Mouse (Mus musculus): ENCODE measurements around the gene Gm7298. TPM values are rescaled to one million over a fixed set of nuclear protein-coding genes. Genes with fewer than 3 reads are reported as not detected.
"Not testable (repeated sequence)": the region's sequence is repeated elsewhere in the genome, so short reads cannot be mapped to it uniquely, and the experiment has no call there.

The Gm7298 gene
- not detected in 2 replicates for polyA plus RNA-seq (2014; fragmentation: Nextera tagmentation; extraction: Ambion mirVana)

GRCm38 (mm10) chr6:121732632-121733031, at the start of gene Gm7298:
Gene Gm7298 (plus strand): TSS chr6:121732932.
- ATAC-seq (ENCODE audit: insufficient number of reproducible peaks, insufficient read depth, low FRiP score, low read depth) = no peak
- Histone ChIP-seq H3K4me3 (ENCODE audit: control insufficient read depth in 1 of 2, insufficient read depth in 1 of 2, low read depth in 1 of 2, low read length in 2 of 2) (no peak within 1 kb of the TSS), H3K9ac (ENCODE audit: low read length) (no peak within 1 kb of the TSS), H3K4me1 (ENCODE audit: control insufficient read depth in 2 of 2, insufficient read depth in 2 of 2, low read length in 2 of 2) (no peaks in the 10 kb centered on the region), H3K27me3 (ENCODE audit: control insufficient read depth, insufficient read depth, low read length) (no peaks in the 10 kb centered on the region), H3K27ac (replicated peaks in 1 of 2; ENCODE audit: control insufficient read depth in 1 of 2, insufficient read depth in 1 of 2, low read depth in 2 of 2, low read length in 2 of 2) (no peak within 1 kb of the TSS), H3K9me3 (ENCODE audit: control insufficient read depth, low read length) (no peaks in the 10 kb centered on the region), H3K4me2 (ENCODE audit: low read length) (no peak within 1 kb of the TSS), H3K36me3 (ENCODE audit: control insufficient read depth, insufficient read depth, low read length) (no peaks in the 10 kb centered on the region)
- 59% methylated on average over 3 of the region's 3 CpGs for WGBS

GRCm38 (mm10) chr6:121828034-121828433, 95.3 kb downstream of the Gm7298 start:
- H3K4me2 ChIP-seq (ENCODE audit: low read length) = no peak overlapping the region
- H3K9me3 ChIP-seq (ENCODE audit: control insufficient read depth, low read length) = no peaks in the 10 kb centered on the region
- no peak overlapping the region for H3K4me3 ChIP-seq (ENCODE audit: control insufficient read depth in 1 of 2, insufficient read depth in 1 of 2, low read depth in 1 of 2, low read length in 2 of 2)
- H3K4me1 ChIP-seq (ENCODE audit: control insufficient read depth in 2 of 2, insufficient read depth in 2 of 2, low read length in 2 of 2) = no peaks in the 10 kb centered on the region
- H3K27ac ChIP-seq (replicated peaks in 1 of 2; ENCODE audit: control insufficient read depth in 1 of 2, insufficient read depth in 1 of 2, low read depth in 2 of 2, low read length in 2 of 2) = no peak overlapping the region
- no peaks in the 10 kb centered on the region for H3K36me3 ChIP-seq (ENCODE audit: control insufficient read depth, insufficient read depth, low read length)
- H3K27me3 ChIP-seq (ENCODE audit: control insufficient read depth, insufficient read depth, low read length) = no peaks in the 10 kb centered on the region
- H3K9ac ChIP-seq (ENCODE audit: low read length) = no peak overlapping the region
- ATAC-seq (ENCODE audit: insufficient number of reproducible peaks, insufficient read depth, low FRiP score, low read depth) = no peak
- WGBS = 69% methylated on average over 4 of the region's 4 CpGs

GRCm38 (mm10) chr6:121836361-121836760, 103.6 kb downstream of the Gm7298 start:
- H3K4me1 ChIP-seq (ENCODE audit: control insufficient read depth in 2 of 2, insufficient read depth in 2 of 2, low read length in 2 of 2) = no peaks in the 10 kb centered on the region
- no peak overlapping the region for H3K9ac ChIP-seq (ENCODE audit: low read length)
- H3K4me3 ChIP-seq (ENCODE audit: control insufficient read depth in 1 of 2, insufficient read depth in 1 of 2, low read depth in 1 of 2, low read length in 2 of 2) = no peak overlapping the region
- 89% methylated on average over 1 of the region's 1 CpGs for WGBS
- no peaks in the 10 kb centered on the region for H3K27me3 ChIP-seq (ENCODE audit: control insufficient read depth, insufficient read depth, low read length)
- no peak for ATAC-seq (ENCODE audit: insufficient number of reproducible peaks, insufficient read depth, low FRiP score, low read depth)
- no peaks in the 10 kb centered on the region for H3K36me3 ChIP-seq (ENCODE audit: control insufficient read depth, insufficient read depth, low read length)
- H3K9me3 ChIP-seq (ENCODE audit: control insufficient read depth, low read length) = no peaks in the 10 kb centered on the region
- H3K27ac ChIP-seq (replicated peaks in 1 of 2; ENCODE audit: control insufficient read depth in 1 of 2, insufficient read depth in 1 of 2, low read depth in 2 of 2, low read length in 2 of 2) = no peak overlapping the region
- no peak overlapping the region for H3K4me2 ChIP-seq (ENCODE audit: low read length)

GRCm38 (mm10) chr6:121838271-121838670, 105.5 kb downstream of the Gm7298 start, which contains the start of gene Mug1:
Gene Mug1 (plus strand): TSS chr6:121838541.
- not testable (repeated sequence) for H3K4me1 ChIP-seq (ENCODE audit: control insufficient read depth in 2 of 2, insufficient read depth in 2 of 2, low read length in 2 of 2); H3K36me3 ChIP-seq (ENCODE audit: control insufficient read depth, insufficient read depth, low read length); H3K9ac ChIP-seq (ENCODE audit: low read length); H3K27ac ChIP-seq (replicated peaks in 1 of 2; ENCODE audit: control insufficient read depth in 1 of 2, insufficient read depth in 1 of 2, low read depth in 2 of 2, low read length in 2 of 2); H3K27me3 ChIP-seq (ENCODE audit: control insufficient read depth, insufficient read depth, low read length); H3K4me3 ChIP-seq (ENCODE audit: control insufficient read depth in 1 of 2, insufficient read depth in 1 of 2, low read depth in 1 of 2, low read length in 2 of 2); H3K4me2 ChIP-seq (ENCODE audit: low read length); ATAC-seq (ENCODE audit: insufficient number of reproducible peaks, insufficient read depth, low FRiP score, low read depth); H3K9me3 ChIP-seq (ENCODE audit: control insufficient read depth, low read length)
- 77% methylated on average over 4 of the region's 4 CpGs for WGBS

Other genes starting within 250 kb of the Gm7298 start
- gene A2m, start 97.6 kb upstream of the Gm7298 start, polyA plus RNA-seq (2014; fragmentation: Nextera tagmentation; extraction: Ambion mirVana) = 1.2 and 1.7 TPM in 2 replicates
- 0.09 TPM in 1 of 2 replicates, not detected in the other for gene Mug1, start 105.6 kb downstream of the Gm7298 start, polyA plus RNA-seq (2014; fragmentation: Nextera tagmentation; extraction: Ambion mirVana)